Mouse (Mus musculus) CH12.LX (cell line): ENCODE results near the gene Clptm1l.

ENCODE experiments used
- CHD1 ChIP-seq: IDR thresholded peaks from 2 replicates; pipeline ENCODE4 v1.6.1; 2012; ENCODE audit warnings: low read depth, low read length, improper control_type of control experiment, inconsistent platforms
- CHD2 ChIP-seq: IDR thresholded peaks from 2 replicates; pipeline ENCODE4 v1.6.1; 2011; ENCODE audit warnings: low read length, improper control_type of control experiment
- CTCF ChIP-seq, 2 experiments: IDR thresholded peaks in 1 of 2; conservative IDR thresholded peaks in 1 of 2; 2 replicates each; pipeline ENCODE4 v1.5.1; 2011 to 2012; ENCODE audit warnings: low read depth in 2 of 2, low read length in 2 of 2, improper control_type of control experiment in 1 of 2, inconsistent platforms in 1 of 2, mild to moderate bottlenecking in 1 of 2, moderate library complexity in 1 of 2
- ELF1 ChIP-seq: IDR thresholded peaks from 2 replicates; pipeline ENCODE4 v1.6.1; 2014; ENCODE audit warnings: low read depth, mild to moderate bottlenecking, inconsistent platforms, low read length, improper control_type of control experiment
- EP300 ChIP-seq: IDR thresholded peaks from 2 replicates; pipeline ENCODE4 v1.6.1; 2011; ENCODE audit warnings: low read length, improper control_type of control experiment
- JUN ChIP-seq: IDR thresholded peaks from 2 replicates; pipeline ENCODE4 v1.6.1; 2011; ENCODE audit warnings: low read depth, mild to moderate bottlenecking, low read length, improper control_type of control experiment, moderate library complexity; ENCODE audit not compliant: insufficient read depth
- MAX ChIP-seq: IDR thresholded peaks from 2 replicates; pipeline ENCODE4 v1.6.1; 2011; ENCODE audit warnings: low read length, improper control_type of control experiment
- MEF2A ChIP-seq: IDR thresholded peaks from 2 replicates; pipeline ENCODE4 v1.6.1; 2014; ENCODE audit warnings: low read depth, mild to moderate bottlenecking, inconsistent platforms, low read length, improper control_type of control experiment, borderline replicate concordance
- MXI1 ChIP-seq: IDR thresholded peaks from 2 replicates; pipeline ENCODE4 v1.6.1; 2011; ENCODE audit warnings: mild to moderate bottlenecking, low read depth, low read length, improper control_type of control experiment
- NRF1 ChIP-seq: IDR thresholded peaks from 2 replicates; pipeline ENCODE4 v1.6.1; 2014; ENCODE audit warnings: low read depth, mild to moderate bottlenecking, inconsistent platforms, low read length, improper control_type of control experiment, moderate library complexity
- POLR2A ChIP-seq: IDR thresholded peaks from 2 replicates; pipeline ENCODE4 v1.6.1; 2011; ENCODE audit warnings: low read depth, mild to moderate bottlenecking, improper control_type of control experiment, low read length
- RCOR1 ChIP-seq: conservative IDR thresholded peaks from 2 replicates; pipeline ENCODE4 v1.6.1; 2012; ENCODE audit warnings: low read depth, mild to moderate bottlenecking, inconsistent platforms, low read length, improper control_type of control experiment
- ZC3H11A ChIP-seq: IDR thresholded peaks from 2 replicates; pipeline ENCODE4 v1.6.1; 2012; ENCODE audit warnings: low read depth, mild to moderate bottlenecking, inconsistent platforms, low read length, improper control_type of control experiment

GRCm38 (mm10) chr13:73646397-73647087 lies 42.7 kb downstream of the Clptm1l start:
- TF ChIP-seq EP300 (no peak), CHD2 (no peak), MAX (no peak), CTCF (conservative IDR thresholded peaks at IDR 0.05 in 1 of 2, IDR thresholded peaks at IDR 0.05 in 1 of 2; ENCODE audit: low read depth in 2 of 2, low read length in 2 of 2) (peak; percentile 48 to 94; a peak in 3 of 4 replicates), POLR2A (no peak), NRF1 (no peak), ZC3H11A (no peak), CHD1 (no peak), RCOR1 (no peak), ELF1 (no peak), MEF2A (no peak), MXI1 (no peak), JUN (no peak)
